Mouse (Mus musculus): ENCODE measurements at regions not wholly inside any gene's neighbourhood (a gene's known extent, or its start where the extent isn't known, plus 50 kb on each side); places are given as distances from the start of the nearest gene placed in this dataset.

GRCm38 (mm10) chr14:111103579-111103978, 348.6 kb upstream of the Slitrk6 start:
- no peak for TF ChIP-seq CTCF (IDR thresholded peaks at IDR 0.05; ENCODE audit: low read depth)
- no peak for TF ChIP-seq EP300 (IDR thresholded peaks at IDR 0.05; ENCODE audit: low read depth)
